Mouse (Mus musculus) thymus, adult 2 months (tissue): ENCODE results near the gene Slc43a1. TPM values are rescaled to one million over a fixed set of nuclear protein-coding genes. Genes with fewer than 3 reads are reported as not detected.
"Not testable (repeated sequence)": the region's sequence is repeated elsewhere in the genome, so short reads cannot be mapped to it uniquely, and the experiment has no call there.

Experiments
- DNase-seq: peaks from one replicate; pipeline ENCODE4 v3.0.0; 2021
- H3K27ac ChIP-seq: fragments of 200-500 bp; 2 replicates; pipeline ENCODE4 v1.5.1; 2012; ENCODE audit warnings: low read length, control low read depth; ENCODE audit not compliant: control insufficient read depth, insufficient read depth
- H3K27me3 ChIP-seq: fragments of 200-500 bp; 2 replicates; pipeline ENCODE4 v1.6.1; 2012; ENCODE audit warnings: mild to moderate bottlenecking, low read length, moderate library complexity, mixed read lengths; ENCODE audit not compliant: control insufficient read depth, insufficient read depth
- H3K36me3 ChIP-seq: fragments of 200-500 bp; 2 replicates; pipeline ENCODE4 v1.6.1; 2012; ENCODE audit warnings: mild to moderate bottlenecking, low read length, moderate library complexity; ENCODE audit not compliant: control insufficient read depth, insufficient read depth
- H3K4me1 ChIP-seq: fragments of 200-500 bp; replicated peaks from 2 replicates; pipeline ENCODE4 v1.6.1; 2012; ENCODE audit warnings: low read length; ENCODE audit not compliant: control insufficient read depth, insufficient read depth
- H3K4me3 ChIP-seq: fragments of 200-500 bp; 2 replicates; pipeline ENCODE4 v1.5.1; 2012; ENCODE audit warnings: mild to moderate bottlenecking, low read length, control low read depth, moderate library complexity; ENCODE audit not compliant: control insufficient read depth, insufficient read depth
- CTCF ChIP-seq: fragments of 200-500 bp; IDR thresholded peaks from 2 replicates; pipeline ENCODE4 v1.5.1; 2012; ENCODE audit warnings: mild to moderate bottlenecking, control low read depth, low read length, moderate library complexity, borderline replicate concordance; ENCODE audit not compliant: control insufficient read depth, poor library complexity, insufficient read depth; ENCODE audit errors: extremely low read depth
- POLR2A ChIP-seq: fragments of 200-500 bp; IDR thresholded peaks from 2 replicates; pipeline ENCODE4 v1.6.1; 2012; ENCODE audit warnings: mild to moderate bottlenecking, low read length, control low read depth, moderate library complexity; ENCODE audit not compliant: control insufficient read depth, poor library complexity, insufficient read depth; ENCODE audit errors: extremely low read depth
- WGBS: fragments of 180-500 bp; shearing (Covaris S2); methylation state at CpG from one replicate; pipeline ENCODE4 v1.1.7; 2018; 5-methylcytosine and 5-hydroxymethylcytosine counted together
- polyA plus RNA-seq: library from polyadenylated mRNA; depleted of rRNA; stranded (reverse); fragments of >200 nt; gene quantifications from 2 replicates; pipeline ENCODE4 v1.2.3, GENCODE M21; 2012

Slc43a1 gene
- polyA plus RNA-seq, 1 experiment: 123 TPM

- H3K4me3 ChIP-seq: peak overlapping the region; percentile 53
- peaks cover 10% of the 10 kb centered on the region for H3K4me1 ChIP-seq
- TF ChIP-seq CTCF (no peak), POLR2A (no peak)
- no peaks in the 10 kb centered on the region for H3K36me3 ChIP-seq
- under 1% methylated on average over 16 of the region's 16 CpGs for WGBS
- peak; percentile 54 for DNase-seq
- H3K27ac ChIP-seq: no peak overlapping the region
- no peaks in the 10 kb centered on the region for H3K27me3 ChIP-seq
Measured at GRCm38 (mm10) chr2:84799041-84799561, 39.5 kb upstream of the Slc43a1 start.

GRCm38 (mm10) chr2:84800304-84800703 lies 38.3 kb upstream of the Slc43a1 start:
- H3K4me1 ChIP-seq: peaks cover 10% of the 10 kb centered on the region
- no peak for DNase-seq
- no peaks in the 10 kb centered on the region for H3K36me3 ChIP-seq
- no peak overlapping the region for H3K27ac ChIP-seq
- WGBS: 53% methylated on average over 4 of the region's 4 CpGs
- H3K27me3 ChIP-seq: no peaks in the 10 kb centered on the region
- no peak for TF ChIP-seq POLR2A
- TF ChIP-seq CTCF: no peak
- no peak overlapping the region for H3K4me3 ChIP-seq

- DNase-seq, H3K36me3 ChIP-seq: not testable (repeated sequence)
- 98% methylated on average over 5 of the region's 5 CpGs for WGBS
Measured at GRCm38 (mm10) chr2:84801223-84801622, 37.4 kb upstream of the Slc43a1 start.

GRCm38 (mm10) chr2:84803963-84804362 lies 34.7 kb upstream of the Slc43a1 start:
- Histone ChIP-seq H3K4me1 (peaks cover under 1% of the 10 kb centered on the region; the same call in 1 of the 2 replicates), H3K27ac (no peak overlapping the region), H3K27me3 (no peaks in the 10 kb centered on the region), H3K4me3 (no peak overlapping the region), H3K36me3 (no peaks in the 10 kb centered on the region)
- WGBS: 96% methylated on average over 7 of the region's 7 CpGs
- no peak for DNase-seq
- TF ChIP-seq CTCF (no peak), POLR2A (no peak)

More at GRCm38 (mm10) chr2:84801223-84801622, 37.4 kb upstream of the Slc43a1 start:
- not testable (repeated sequence) for H3K27ac ChIP-seq, H3K4me3 ChIP-seq, H3K27me3 ChIP-seq, H3K4me1 ChIP-seq

- TF ChIP-seq POLR2A (no peak), CTCF (no peak)
- H3K4me3 ChIP-seq: no peak overlapping the region
- no peaks in the 10 kb centered on the region for H3K27me3 ChIP-seq
- H3K27ac ChIP-seq: no peak overlapping the region
- H3K36me3 ChIP-seq: no peaks in the 10 kb centered on the region
- DNase-seq: no peak
- H3K4me1 ChIP-seq: peaks cover 7% of the 10 kb centered on the region
- 96% methylated on average over 5 of the region's 5 CpGs for WGBS
Measured at GRCm38 (mm10) chr2:84806546-84806945, 32.1 kb upstream of the Slc43a1 start.

- no peak for DNase-seq
- TF ChIP-seq CTCF: no peak
- TF ChIP-seq POLR2A: no peak
- H3K4me1 ChIP-seq: peaks cover 7% of the 10 kb centered on the region
- H3K4me3 ChIP-seq: no peak overlapping the region
- no peak overlapping the region for H3K27ac ChIP-seq
- no peaks in the 10 kb centered on the region for H3K27me3 ChIP-seq
- H3K36me3 ChIP-seq: no peaks in the 10 kb centered on the region
Measured at GRCm38 (mm10) chr2:84809330-84809729, 29.3 kb upstream of the Slc43a1 start.

GRCm38 (mm10) chr2:84810526-84810885 lies 28.1 kb upstream of the Slc43a1 start:
- DNase-seq: no peak
- Histone ChIP-seq H3K4me3 (no peak overlapping the region), H3K27ac (no peak overlapping the region), H3K4me1 (peaks cover 7% of the 10 kb centered on the region), H3K36me3 (no peaks in the 10 kb centered on the region), H3K27me3 (no peaks in the 10 kb centered on the region)
- 96% methylated on average over 6 of the region's 6 CpGs for WGBS
- TF ChIP-seq CTCF (no peak), POLR2A (no peak)
